Mouse (Mus musculus) MEL-GATA-1-ER (cell line): Measurements from ENCODE around the gene Gcm1.
A peak's percentile ranks its signal among the peaks of the same experiment; 100 is the strongest.
"Not testable (repeated sequence)": the region's sequence is repeated elsewhere in the genome, so short reads cannot be mapped to it uniquely, and the experiment has no call there.

ENCODE experiments used
- DNase-seq: peaks from one replicate; pipeline ENCODE4 v3.0.0-alpha.2; 2012; ENCODE audit warnings: low read depth; ENCODE audit errors: extremely low read depth

The Gcm1 gene

GRCm38 (mm10) chr9:78046755-78047154, 5.0 kb upstream of the Gcm1 start:
- DNase-seq, result peak; percentile 42

- no peak for DNase-seq
These were observed 1.2 kb upstream of the Gcm1 start for GRCm38 (mm10) chr9:78050452-78050970.

GRCm38 (mm10) chr9:78053821-78054220, 2.1 kb downstream of the Gcm1 start:
- no peak for DNase-seq

- no peak for DNase-seq
These were observed 2.6 kb downstream of the Gcm1 start for GRCm38 (mm10) chr9:78054298-78054697.

GRCm38 (mm10) chr9:78059525-78060120, 7.9 kb downstream of the Gcm1 start:
- no peak for DNase-seq

- no peak for DNase-seq
These were observed 10.7 kb downstream of the Gcm1 start for GRCm38 (mm10) chr9:78062392-78062791.

- no peak for DNase-seq
These were observed 12.4 kb downstream of the Gcm1 start for GRCm38 (mm10) chr9:78064121-78064520.

- no peak for DNase-seq
These were observed 18.8 kb downstream of the Gcm1 start for GRCm38 (mm10) chr9:78070496-78070895.

- no peak for DNase-seq
These were observed 19.9 kb downstream of the Gcm1 start for GRCm38 (mm10) chr9:78071626-78072025.

- not testable (repeated sequence) for DNase-seq
These were observed 21.6 kb downstream of the Gcm1 start for GRCm38 (mm10) chr9:78073291-78073690.

GRCm38 (mm10) chr9:78073713-78074340, 22.1 kb downstream of the Gcm1 start:
- no peak for DNase-seq

GRCm38 (mm10) chr9:78075256-78075655, 23.5 kb downstream of the Gcm1 start:
- DNase-seq, result no peak

GRCm38 (mm10) chr9:78078240-78078639, 26.5 kb downstream of the Gcm1 start:
- DNase-seq, result no peak

GRCm38 (mm10) chr9:78081835-78082234, 30.1 kb downstream of the Gcm1 start:
- no peak for DNase-seq

- DNase-seq, result no peak
These were observed 32.6 kb downstream of the Gcm1 start for GRCm38 (mm10) chr9:78084341-78084740.

GRCm38 (mm10) chr9:78085722-78086287, 34.1 kb downstream of the Gcm1 start:
- DNase-seq, result no peak

GRCm38 (mm10) chr9:78087751-78088150, 36.0 kb downstream of the Gcm1 start:
- DNase-seq, result no peak

- DNase-seq, result no peak
These were observed 36.8 kb downstream of the Gcm1 start for GRCm38 (mm10) chr9:78088521-78088920.

GRCm38 (mm10) chr9:78088971-78089370, 37.2 kb downstream of the Gcm1 start:
- no peak for DNase-seq

GRCm38 (mm10) chr9:78089906-78090305, 38.2 kb downstream of the Gcm1 start:
- no peak for DNase-seq

- DNase-seq, result no peak
These were observed 38.9 kb downstream of the Gcm1 start for GRCm38 (mm10) chr9:78090596-78090995.

GRCm38 (mm10) chr9:78095686-78096085, 44.0 kb downstream of the Gcm1 start:
- DNase-seq, result no peak

- no peak for DNase-seq
These were observed 44.7 kb downstream of the Gcm1 start for GRCm38 (mm10) chr9:78096376-78096775.
